Mouse (Mus musculus): Measurements from ENCODE around the gene Ifrd1. TPM values are rescaled to one million over a fixed set of nuclear protein-coding genes. Genes with fewer than 3 reads are reported as not detected.

Ifrd1 gene
- polyA plus RNA-seq, 1 experiment from 2014 or later: 85.8 TPM

MicroRNAs within 50 kb of the gene (microRNA counts, 519-probe panel; counts per million panel counts)
- microRNA mmu-miR-1938: not detected

Small RNAs within 50 kb of the gene (microRNA-seq; reads per million reads assigned to microRNA genes)
- 1.1 reads per million for gene Mir1938

Other genes with a start within 250 kb of the Ifrd1 start
- 33.8 and 36.3 TPM in 2 replicates for gene Arl4a, start 210.5 kb downstream of the Ifrd1 start, polyA plus RNA-seq (2015; fragmentation: Nextera tagmentation; extraction: Ambion mirVana)
- gene Scin, start 114.3 kb downstream of the Ifrd1 start, polyA plus RNA-seq (2015; fragmentation: Nextera tagmentation; extraction: Ambion mirVana): 4.6 and 7.3 TPM in 2 replicates
- 26.3 and 31.2 TPM in 2 replicates for gene Lsmem1, start 49.0 kb downstream of the Ifrd1 start, polyA plus RNA-seq (2015; fragmentation: Nextera tagmentation; extraction: Ambion mirVana)
- gene Zfp277, start 197.4 kb upstream of the Ifrd1 start, polyA plus RNA-seq (2015; fragmentation: Nextera tagmentation; extraction: Ambion mirVana): 25.8 and 28.1 TPM in 2 replicates
- 7.2 and 8.7 TPM in 2 replicates for gene Dock4, start 197.4 kb upstream of the Ifrd1 start, polyA plus RNA-seq (2015; fragmentation: Nextera tagmentation; extraction: Ambion mirVana)